Mouse (Mus musculus) ES-E14 (cell line): ENCODE results near the gene Nup88.

ENCODE experiments used
- CHD2 ChIP-seq: IDR thresholded peaks from 2 replicates; pipeline ENCODE4 v1.6.1; 2014; ENCODE audit warnings: mild to moderate bottlenecking, low read depth, low read length, inconsistent platforms
- HCFC1 ChIP-seq: IDR thresholded peaks from 2 replicates; pipeline ENCODE4 v1.6.1; 2012; ENCODE audit warnings: low read length, inconsistent platforms, borderline replicate concordance; ENCODE audit not compliant: insufficient read depth
- MAFK ChIP-seq: IDR thresholded peaks from 2 replicates; pipeline ENCODE4 v1.6.1; 2014; ENCODE audit warnings: mild to moderate bottlenecking, low read depth, low read length, inconsistent platforms; ENCODE audit not compliant: insufficient read depth

- TF ChIP-seq MAFK: no peak
- no peak for TF ChIP-seq CHD2
- TF ChIP-seq HCFC1: no peak
Measured at GRCm38 (mm10) chr11:70942596-70942995, 27.2 kb downstream of the Nup88 start.
